Mouse (Mus musculus): ENCODE measurements at regions not wholly inside any gene's neighbourhood (a gene's known extent, or its start where the extent isn't known, plus 50 kb on each side); places are given as distances from the start of the nearest gene placed in this dataset.

DNA sequence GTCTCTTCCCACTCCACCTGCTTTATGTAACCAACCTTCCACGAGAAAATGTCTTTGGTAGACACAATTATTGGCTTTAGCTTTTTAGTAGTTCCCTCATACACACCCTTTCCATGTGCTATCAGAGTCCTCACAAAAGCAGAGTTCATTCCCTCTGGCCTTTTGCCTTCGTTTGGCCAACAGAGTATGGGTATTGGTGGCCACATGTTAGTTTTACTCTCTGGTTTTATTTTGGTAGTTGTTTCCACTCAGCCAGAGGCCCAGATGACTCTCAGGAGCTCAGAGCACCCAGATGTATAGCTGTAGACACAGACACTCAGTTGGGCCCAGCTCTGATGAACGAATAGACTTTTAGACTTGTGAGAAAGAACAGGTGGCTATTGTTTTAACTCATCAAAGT lies 286.4 kb downstream of the Pten start:
- no peak for DNase-seq (ENCODE audit: low read depth, low spot score)

DNA sequence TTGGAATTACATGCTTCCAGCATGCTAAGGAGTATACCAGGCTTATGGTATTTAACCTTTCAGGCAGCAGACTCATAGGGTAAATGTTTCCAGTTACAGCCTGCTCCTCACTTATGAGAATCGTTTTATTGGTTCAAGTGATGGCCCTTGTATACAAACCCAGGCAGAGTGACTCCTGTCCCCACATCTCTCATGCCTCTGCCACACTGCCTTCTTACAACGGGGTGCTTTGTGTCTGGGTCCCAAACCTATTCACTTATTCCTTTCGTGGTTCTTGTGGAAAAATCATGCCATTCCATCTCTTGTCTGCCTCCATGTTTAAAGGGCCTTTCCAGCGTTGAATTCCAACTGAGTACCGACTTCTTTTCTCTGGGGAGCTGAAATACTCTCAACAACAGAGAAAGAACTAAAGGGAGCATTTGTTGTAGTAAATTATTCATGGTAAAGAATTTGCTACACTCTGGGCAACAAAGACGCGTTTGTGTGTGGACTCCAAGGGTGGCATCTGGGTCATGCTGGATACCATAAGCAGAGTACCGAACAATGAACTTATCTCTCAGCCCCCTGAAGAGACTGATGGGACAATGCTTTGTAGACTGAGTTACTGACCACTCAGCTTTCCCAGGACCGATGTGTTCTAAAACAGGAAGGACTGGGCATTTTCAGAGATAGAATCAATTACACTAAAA lies 291.6 kb downstream of the Pten start:
- no peak for DNase-seq (ENCODE audit: low read depth, low spot score)

DNA sequence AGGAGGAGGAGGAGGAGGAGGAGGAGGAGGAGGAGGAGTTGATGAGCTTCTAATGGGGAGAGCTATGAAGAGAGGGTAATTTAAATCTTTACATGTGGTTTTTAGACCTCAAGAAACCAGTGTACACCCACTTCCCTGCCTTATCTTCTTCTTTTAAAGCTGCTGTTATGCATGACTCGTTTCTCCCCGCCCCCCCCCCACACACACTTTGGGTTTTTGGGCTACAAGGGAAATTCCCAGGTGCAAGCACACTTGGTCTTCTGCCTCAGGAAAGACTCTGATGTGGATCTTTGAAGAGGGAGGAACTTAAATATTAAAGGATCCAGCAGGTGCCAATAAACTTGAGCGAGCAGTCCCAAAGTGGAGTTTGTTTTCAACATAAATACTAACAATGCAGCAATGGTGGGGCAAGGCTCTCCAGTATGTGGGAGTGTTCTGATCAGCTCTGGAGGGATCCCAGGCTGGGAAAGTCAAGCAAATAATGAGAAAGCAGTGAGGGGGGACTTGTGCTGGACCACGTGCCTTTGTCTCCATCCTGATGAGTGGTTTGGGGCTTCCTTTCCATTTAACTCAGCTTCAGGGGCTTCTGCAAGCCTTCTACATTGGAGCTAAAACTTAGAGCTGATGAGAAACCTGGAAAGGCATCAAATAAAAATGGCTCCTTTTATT lies 296.0 kb downstream of the Pten start:
- DNase-seq (ENCODE audit: low read depth, low spot score) = no peak

DNA sequence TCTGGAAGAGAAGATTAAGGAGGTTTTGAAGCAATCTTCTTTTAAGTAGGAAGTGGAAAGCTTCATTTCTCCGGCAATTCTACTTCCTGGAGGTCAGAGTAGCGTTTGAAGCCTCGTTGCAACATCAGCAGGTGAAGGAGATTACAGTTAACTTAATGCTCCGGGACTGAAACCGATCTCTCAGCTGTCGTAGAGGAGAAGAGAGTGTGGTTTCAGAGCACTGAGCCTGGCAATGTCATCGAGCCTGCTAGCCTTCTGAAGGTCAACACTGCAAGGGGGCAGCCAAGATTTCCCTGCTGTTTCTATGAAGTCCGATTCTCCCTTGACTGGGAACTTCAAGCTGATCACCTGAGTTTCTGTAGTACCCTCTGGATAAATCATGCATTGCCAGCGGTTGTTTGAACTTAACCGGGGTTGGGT lies 299.1 kb downstream of the Pten start:
- no peak for DNase-seq (ENCODE audit: low read depth, low spot score)

DNA sequence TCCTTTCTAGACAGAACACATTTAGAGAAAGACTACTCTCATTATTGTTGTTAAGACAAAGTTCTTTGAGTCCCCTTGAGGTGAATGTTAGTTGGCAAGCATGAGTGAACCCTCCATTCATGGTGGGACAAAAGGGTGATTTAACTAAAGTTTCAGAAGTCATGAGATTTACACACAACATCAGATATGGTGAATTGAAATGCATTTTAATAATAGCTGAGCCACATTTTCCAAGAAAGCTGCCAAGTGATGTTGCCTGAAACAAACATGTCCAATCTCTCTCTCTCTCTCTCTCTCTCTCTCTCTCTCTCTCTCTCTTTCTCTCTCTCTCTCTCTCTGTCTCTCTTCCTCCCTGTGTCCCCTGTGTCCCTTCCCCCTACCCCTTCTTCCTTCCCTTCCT lies 303.7 kb downstream of the Pten start:
- peak; percentile 15 for DNase-seq (ENCODE audit: low read depth, low spot score)

DNA sequence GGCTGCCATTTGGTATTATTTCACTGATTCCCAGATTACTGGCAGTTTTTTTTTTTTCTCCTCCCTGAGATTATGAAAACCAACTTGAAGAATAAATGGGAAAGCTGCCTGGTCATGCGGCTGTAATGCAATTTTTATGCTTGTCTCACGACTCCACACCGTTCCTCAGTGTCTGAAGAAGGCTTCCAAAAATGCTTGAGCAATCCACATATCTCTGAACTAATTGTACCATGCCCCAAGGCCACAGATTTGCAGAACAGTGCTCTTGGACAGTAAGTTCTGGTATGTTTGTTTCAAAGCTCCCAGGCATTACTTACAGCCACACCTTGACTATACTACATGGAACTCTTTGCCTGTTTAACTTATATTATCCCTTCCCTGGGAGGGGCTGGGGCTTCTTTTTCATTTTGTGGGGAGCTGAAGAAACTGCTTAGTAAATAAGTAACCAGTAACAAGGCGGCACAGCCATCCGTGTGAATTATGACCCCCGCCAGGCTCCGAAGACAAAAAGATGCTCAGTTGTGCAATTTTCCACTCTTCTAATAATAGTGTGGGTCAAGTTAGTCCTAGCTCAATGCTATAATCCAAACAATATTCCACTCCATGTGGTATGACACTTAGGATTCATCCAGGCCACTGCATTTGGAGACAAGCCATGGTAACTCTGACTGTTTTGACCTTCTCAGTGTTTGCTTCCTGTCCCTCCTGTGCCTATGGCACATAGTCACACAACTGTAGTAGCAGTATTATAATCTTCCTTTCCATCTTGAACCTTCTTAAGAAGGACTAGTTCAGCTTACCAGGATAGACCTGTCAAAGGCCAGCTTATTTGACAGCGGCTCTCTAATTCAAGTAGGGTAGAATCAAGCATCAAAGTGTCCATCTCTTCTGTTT lies 305.1 kb downstream of the Pten start:
- peak; percentile 38 for DNase-seq (ENCODE audit: low read depth, low spot score)

DNA sequence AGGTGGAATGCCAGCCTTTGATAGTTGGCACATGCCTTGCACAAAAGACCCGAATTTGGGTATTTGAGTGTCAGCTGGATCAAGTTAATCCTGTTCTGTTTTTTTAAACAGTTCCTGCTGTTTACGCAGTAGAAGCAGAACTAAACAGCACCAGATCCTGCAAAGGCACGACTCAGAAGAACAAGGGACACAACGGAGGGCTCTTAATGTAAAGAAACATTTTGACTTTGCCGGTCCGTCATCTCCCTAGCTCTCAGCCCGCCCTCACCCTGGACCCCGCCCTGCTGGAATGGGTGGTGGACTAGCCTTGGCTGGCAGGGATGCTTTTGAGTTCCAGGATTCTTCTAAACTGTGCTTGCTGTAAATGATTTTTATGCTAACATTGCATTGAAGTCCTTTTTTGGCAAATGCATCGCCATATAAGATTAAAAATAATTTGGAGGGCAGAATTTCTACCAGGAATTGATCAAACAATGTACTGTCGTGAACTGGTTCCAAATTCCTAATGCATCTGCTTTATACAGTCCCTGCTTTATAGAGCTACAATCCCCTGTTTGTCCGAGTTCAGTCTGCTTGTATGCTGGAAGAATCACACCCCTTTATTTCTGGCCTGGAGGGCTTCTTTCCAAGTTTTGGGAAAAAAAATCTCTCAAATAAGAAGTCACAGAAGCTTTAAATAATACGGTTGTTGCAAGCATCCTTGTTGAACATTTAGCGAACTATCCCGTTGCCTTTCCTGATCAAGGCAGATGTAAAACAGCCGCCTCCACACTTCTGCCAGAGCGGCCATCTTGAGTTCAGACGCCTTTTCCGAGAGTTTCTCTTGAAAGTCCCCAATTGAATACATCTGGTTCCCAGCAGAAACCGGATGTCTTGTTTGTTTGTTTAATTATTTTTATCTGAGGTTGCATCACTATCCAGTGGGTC lies 308.2 kb downstream of the Pten start:
- DNase-seq (ENCODE audit: low read depth, low spot score) = no peak

DNA sequence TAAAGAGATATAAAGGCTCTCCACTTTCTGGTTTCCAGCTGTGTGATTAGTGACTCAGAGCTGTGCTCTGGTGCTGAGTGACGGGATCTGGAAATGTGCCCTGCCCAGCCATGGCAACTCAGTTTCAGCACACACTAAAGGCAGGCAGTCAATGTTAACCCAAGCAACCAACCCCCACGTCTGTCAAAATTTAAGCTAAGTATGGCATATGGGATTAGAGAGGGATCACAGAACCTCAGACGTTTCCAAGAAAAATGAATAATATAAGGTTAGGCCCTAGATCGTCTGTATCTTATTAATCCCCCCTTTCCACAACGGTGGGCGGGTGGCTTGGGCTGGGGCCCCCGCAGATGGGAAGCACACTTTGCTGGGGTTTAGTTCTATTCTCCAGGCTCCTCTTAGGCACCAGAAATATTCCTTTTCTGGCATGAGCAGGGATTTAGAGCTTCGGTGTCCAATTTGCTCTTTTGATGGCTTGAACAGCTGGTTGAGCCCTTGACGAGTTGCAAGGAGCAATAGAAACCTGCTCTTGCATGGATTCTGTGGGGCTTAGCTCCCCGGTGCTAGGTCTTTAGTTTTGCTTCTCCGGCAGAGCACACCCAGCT lies 311.2 kb downstream of the Pten start:
- DNase-seq (ENCODE audit: low read depth, low spot score) = peak; percentile 86

DNA sequence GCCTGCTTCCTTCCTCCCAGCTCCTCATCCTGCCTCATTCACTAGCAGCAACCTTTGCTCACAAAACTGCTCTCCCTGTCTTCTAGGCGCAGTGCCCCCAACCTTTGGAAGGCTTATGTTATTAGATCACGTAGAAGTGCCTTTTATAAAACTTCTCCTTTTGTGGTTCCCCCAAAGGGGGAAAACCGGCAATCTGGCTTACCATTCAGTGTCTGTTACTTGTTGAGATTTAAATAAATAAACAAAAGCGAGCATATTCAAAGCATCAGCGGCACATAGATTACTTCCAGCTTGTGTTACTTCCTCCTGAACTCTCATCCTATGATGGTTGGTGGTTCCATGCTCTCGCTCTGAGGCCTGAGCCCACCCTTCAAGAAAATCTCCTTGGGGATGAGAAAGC lies 312.5 kb downstream of the Pten start:
- DNase-seq (ENCODE audit: low read depth, low spot score) = no peak

DNA sequence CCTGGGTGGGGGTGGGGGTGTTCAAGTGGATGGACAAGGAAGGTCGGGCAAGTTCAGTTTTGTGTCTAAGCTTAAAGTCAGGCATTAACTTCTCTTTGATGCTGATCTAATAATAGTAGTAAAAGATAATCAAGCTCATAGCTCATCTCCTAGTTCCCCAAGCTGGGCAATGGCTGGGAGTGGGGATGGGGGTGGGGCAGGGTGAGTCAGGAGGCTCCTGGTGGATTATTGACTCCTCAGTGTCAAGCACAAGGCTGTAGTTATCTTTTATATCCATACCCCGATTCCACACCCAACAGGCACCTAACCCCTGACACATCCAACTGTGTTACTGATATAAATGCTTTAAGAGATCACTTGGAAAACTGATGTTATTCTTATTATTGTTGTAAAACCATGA lies 315.0 kb downstream of the Pten start:
- DNase-seq (ENCODE audit: low read depth, low spot score) = no peak

DNA sequence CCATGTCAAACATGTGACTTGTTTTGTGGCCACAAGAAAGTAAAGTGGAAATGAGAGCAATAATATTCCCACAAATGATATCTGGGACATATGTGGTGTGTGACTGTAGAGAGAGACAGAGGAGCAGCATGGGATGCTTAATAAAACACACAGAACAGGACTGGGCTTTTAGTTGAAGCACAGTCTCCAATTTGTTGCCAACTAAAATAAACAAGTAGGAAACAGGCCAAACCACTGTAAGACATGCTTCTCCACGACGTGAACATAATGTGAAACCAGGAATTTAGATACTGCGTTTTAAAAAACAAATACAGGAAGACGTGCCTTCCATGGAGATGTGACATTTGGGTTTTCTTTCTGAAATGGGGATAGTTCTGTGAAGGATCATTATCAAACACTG lies 317.2 kb downstream of the Rnls start:
- DNase-seq (ENCODE audit: low read depth, low spot score) = peak; percentile 84

DNA sequence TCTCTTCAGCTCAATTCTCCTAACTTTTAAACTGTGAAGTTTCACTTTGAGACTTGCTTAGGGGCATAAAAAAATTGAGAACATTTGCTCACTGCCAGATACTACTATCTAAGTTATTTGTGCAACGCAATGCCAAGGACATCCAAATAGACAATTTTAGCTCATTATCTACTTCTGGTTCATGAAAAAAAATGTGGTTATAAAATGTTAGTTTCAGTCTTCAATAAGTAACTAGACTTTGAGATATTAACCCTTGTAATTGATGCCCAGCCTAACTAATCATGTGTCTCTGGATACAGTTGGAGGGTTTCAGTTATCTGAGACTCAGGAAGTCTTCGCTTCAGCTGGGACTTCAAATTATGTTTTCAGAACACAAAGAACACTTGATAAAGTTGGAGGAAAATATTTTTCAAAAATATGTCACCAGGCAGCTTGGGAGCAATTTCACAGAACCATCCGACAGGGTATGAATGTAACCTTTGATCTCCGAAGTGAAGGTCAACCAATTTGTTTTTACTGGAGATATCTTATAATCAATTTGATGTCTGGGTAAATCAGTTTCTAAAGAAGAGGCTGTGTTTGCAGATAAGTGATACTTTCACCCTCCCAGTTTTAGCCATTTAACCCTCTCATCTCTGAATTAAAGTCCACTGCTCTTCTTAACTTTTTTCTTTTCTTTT lies 313.3 kb downstream of the Rnls start:
- DNase-seq (ENCODE audit: low read depth, low spot score) = no peak

DNA sequence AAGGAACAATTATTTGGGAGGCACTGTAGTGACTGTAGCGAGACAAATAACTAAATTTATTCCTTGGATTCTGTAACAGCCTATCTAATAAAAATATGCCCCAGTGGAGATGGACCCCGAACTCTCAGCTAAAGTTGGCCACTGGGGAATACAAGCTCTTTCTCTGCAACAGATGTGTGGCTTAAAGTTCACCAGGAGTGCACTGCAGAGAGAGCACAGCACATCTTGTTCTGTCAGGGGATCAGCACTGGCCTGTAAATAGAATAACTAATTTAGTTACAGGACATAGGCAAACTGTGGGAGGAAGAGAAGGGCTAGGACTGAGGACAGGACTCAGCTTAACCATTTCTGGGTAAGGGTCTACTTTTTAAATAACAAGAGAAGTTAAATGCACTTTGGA lies 312.1 kb downstream of the Rnls start:
- DNase-seq (ENCODE audit: low read depth, low spot score) = peak; percentile 35

DNA sequence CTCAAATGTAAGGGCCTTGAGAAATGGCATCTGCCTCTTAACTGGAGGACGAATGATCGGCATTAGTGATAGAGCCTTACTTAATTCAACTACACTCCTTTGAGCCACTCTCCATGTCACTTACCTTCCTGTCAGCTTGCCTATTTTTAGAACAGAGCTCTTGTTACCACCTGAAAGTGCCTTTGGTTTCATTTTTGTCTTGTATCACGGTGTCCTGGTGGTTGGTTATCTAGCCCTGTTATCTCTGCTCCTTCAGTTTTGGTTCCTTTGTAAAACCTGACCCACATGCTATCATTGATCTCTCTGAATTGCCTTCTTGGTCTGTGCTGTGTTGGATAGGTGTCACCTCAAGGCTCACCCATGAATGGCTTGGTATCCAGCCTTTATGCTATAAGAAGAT lies 310.6 kb downstream of the Rnls start:
- DNase-seq (ENCODE audit: low read depth, low spot score) = no peak

DNA sequence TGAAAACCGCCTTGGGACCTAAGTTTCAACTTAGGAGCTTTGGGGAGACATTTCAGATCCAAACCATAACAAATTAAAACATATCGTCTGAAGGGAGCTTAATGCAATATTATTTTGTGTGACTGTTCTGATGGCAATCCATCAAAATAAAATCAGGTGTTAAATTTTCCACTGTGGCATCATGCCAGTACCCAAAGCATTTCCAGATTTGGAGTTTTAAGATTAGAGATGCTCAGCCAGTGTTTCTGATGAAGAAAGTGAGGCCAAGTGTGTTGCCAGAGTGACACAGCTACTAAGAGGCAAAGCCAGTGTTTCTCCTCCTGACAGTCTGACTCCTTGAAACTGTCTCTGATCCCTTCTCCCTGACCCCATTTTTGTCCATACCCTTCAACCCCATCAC lies 308.7 kb downstream of the Rnls start:
- peak; percentile 56 for DNase-seq (ENCODE audit: low read depth, low spot score)

DNA sequence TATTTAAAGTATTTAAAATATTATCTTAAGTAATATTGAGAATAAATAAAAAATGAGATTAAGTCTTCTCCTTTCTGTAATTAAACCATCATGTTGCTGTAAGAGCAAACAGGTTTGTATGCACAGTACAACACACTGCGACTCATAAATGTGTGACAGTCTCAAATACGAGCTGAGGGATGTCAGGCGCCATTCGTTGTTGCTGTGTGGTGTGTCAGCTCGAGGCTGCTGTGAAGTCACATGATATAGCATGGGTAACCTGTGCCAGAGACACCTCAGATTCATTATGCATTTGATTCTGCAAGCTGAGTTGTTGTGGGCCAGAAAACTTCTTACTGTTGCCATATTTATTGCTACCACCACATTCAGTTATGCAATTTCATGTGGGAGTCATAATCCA lies 307.4 kb downstream of the Rnls start:
- no peak for DNase-seq (ENCODE audit: low read depth, low spot score)

All from 3T3-L1 (cell line).